Mouse (Mus musculus) embryonic facial prominence, embryonic 12.5 days (tissue): ENCODE data around the gene Hltf. TPM values are rescaled to one million over a fixed set of nuclear protein-coding genes. Genes with fewer than 3 reads are reported as not detected.
"Not testable (repeated sequence)": the region's sequence is repeated elsewhere in the genome, so short reads cannot be mapped to it uniquely, and the experiment has no call there.

Experiments used
- ATAC-seq: fragments of 200-750 bp; cut with Nextera tagmentation; 2 replicates; pipeline ENCODE4 v1.8.0; 2017; ENCODE audit not compliant: insufficient number of reproducible peaks, insufficient read depth, low FRiP score, low TSS enrichment
- H3K27ac ChIP-seq: fragments of 300-500 bp; sonication (generic); 2 replicates; pipeline ENCODE4 v1.5.1; 2016; ENCODE audit warnings: mild to moderate bottlenecking
- H3K27me3 ChIP-seq: fragments of 300-500 bp; sonication (generic); 2 replicates; pipeline ENCODE4 v1.6.1; 2016; ENCODE audit warnings: mild to moderate bottlenecking, moderate library complexity
- H3K36me3 ChIP-seq: fragments of 300-500 bp; sonication (generic); 2 replicates; pipeline ENCODE4 v1.6.1; 2016; ENCODE audit warnings: mild to moderate bottlenecking
- H3K4me1 ChIP-seq: fragments of 300-500 bp; sonication (generic); 2 replicates; pipeline ENCODE4 v1.6.1; 2016
- H3K4me2 ChIP-seq: fragments of 300-500 bp; sonication (generic); replicated peaks from 2 replicates; pipeline ENCODE4 v1.6.1; 2016; ENCODE audit warnings: mild to moderate bottlenecking, moderate library complexity
- H3K4me3 ChIP-seq: fragments of 300-500 bp; sonication (generic); 2 replicates; pipeline ENCODE4 v1.5.1; 2016; ENCODE audit warnings: mild to moderate bottlenecking
- H3K9ac ChIP-seq: fragments of 300-500 bp; sonication (generic); 2 replicates; pipeline ENCODE4 v1.6.1; 2016; ENCODE audit warnings: mild to moderate bottlenecking, moderate library complexity
- H3K9me3 ChIP-seq: fragments of 300-500 bp; sonication (generic); 2 replicates; pipeline ENCODE4 v1.6.1; 2016; ENCODE audit warnings: mild to moderate bottlenecking, moderate library complexity
- WGBS: fragments of 180-500 bp; shearing (Covaris S2); methylation state at CpG from one replicate; pipeline ENCODE4 v1.1.7; 2016; 5-methylcytosine and 5-hydroxymethylcytosine counted together
- polyA plus RNA-seq: library from polyadenylated mRNA; unstranded; fragments of >200 nt; fragmentation: Nextera tagmentation; extraction: Ambion mirVana; gene quantifications from 2 replicates; pipeline ENCODE4 v1.2.1, GENCODE M21; 2016

Hltf gene
- polyA plus RNA-seq, 1 experiment from 2014 or later: 15.0 TPM

- Histone ChIP-seq H3K9ac (no peak overlapping the region), H3K4me1 (no peaks in the 10 kb centered on the region), H3K27me3 (no peaks in the 10 kb centered on the region), H3K36me3 (peaks cover 8% of the 10 kb centered on the region; the same call in 1 of the 2 replicates), H3K27ac (no peak overlapping the region), H3K4me3 (no peak overlapping the region), H3K9me3 (no peaks in the 10 kb centered on the region), H3K4me2 (no peak overlapping the region)
- ATAC-seq: no peak
- WGBS: 88% methylated on average over 5 of the region's 5 CpGs
These were observed 51.3 kb downstream of the Hltf start for GRCm38 (mm10) chr3:20108881-20109280.

DNA sequence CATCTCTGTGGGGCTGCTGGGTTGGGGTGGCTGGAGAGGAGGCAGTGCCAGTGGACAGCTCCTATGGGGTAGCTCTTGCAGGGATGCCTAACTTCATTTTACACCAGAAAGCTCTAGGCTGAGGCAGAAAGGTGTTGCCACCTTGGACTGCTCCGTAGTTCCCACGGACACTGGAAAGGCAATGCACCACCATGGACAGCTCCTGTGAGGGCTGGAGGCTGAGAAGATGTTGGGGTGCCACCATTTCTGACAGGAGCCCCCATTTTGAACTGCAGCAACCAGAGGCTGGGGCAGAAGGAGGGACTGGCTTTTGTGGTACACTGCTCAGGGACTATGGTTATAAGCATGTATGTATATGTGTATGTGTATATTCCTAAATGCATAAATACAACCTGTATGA lies 54.3 kb downstream of the Hltf start:
- no peaks in the 10 kb centered on the region for H3K27me3 ChIP-seq
- no peaks in the 10 kb centered on the region for H3K9me3 ChIP-seq
- no peak overlapping the region for H3K4me3 ChIP-seq
- H3K36me3 ChIP-seq: peaks cover 13% of the 10 kb centered on the region
- no peak overlapping the region for H3K27ac ChIP-seq
- H3K9ac ChIP-seq: no peak overlapping the region
- no peak for ATAC-seq
- H3K4me1 ChIP-seq: no peaks in the 10 kb centered on the region
- H3K4me2 ChIP-seq: no peak overlapping the region
- 93% methylated on average over 2 of the region's 2 CpGs for WGBS

GRCm38 (mm10) chr3:20119044-20119591 lies 61.5 kb downstream of the Hltf start:
- H3K4me3 ChIP-seq: no peak overlapping the region
- H3K4me2 ChIP-seq: no peak overlapping the region
- H3K9ac ChIP-seq: no peak overlapping the region
- no peak overlapping the region for H3K27ac ChIP-seq
- H3K27me3 ChIP-seq: no peaks in the 10 kb centered on the region
- no peaks in the 10 kb centered on the region for H3K9me3 ChIP-seq
- peaks cover 14% of the 10 kb centered on the region for H3K36me3 ChIP-seq
- no peaks in the 10 kb centered on the region for H3K4me1 ChIP-seq
- ATAC-seq: no peak
- 90% methylated on average over 19 of the region's 19 CpGs for WGBS

DNA sequence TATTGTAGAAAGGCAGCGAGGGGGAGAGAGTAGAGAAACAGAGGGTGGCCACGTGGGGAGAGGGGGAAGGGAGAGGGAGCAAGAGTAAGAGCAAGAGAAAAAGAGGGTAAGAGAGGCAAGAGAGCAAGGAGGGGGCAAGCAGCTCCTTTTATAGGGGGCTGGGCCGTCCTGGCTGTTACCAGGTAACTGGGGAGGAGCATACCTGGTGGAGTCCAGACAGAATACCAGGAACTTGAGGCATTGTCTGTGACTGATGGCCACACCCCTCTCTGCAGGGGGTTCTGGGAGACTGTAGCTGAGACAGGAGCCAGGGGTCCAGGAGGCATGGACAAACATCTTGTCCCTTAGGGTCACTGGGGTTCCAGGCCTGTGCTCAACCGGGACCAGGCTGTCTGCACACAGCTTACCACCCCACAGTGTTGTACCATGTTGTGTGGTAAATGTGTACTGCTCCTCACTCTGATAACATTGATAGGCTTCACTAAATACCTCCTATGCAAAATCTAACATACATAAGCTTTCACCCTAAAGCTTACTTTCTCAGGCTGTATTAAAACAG lies 62.2 kb downstream of the Hltf start:
- no peak overlapping the region for H3K4me2 ChIP-seq
- no peaks in the 10 kb centered on the region for H3K27me3 ChIP-seq
- H3K36me3 ChIP-seq: peaks cover 14% of the 10 kb centered on the region
- ATAC-seq: no peak
- no peaks in the 10 kb centered on the region for H3K9me3 ChIP-seq
- no peak overlapping the region for H3K9ac ChIP-seq
- no peak overlapping the region for H3K4me3 ChIP-seq
- H3K4me1 ChIP-seq: no peaks in the 10 kb centered on the region
- 64% methylated on average over 4 of the region's 4 CpGs for WGBS
- no peak overlapping the region for H3K27ac ChIP-seq

DNA sequence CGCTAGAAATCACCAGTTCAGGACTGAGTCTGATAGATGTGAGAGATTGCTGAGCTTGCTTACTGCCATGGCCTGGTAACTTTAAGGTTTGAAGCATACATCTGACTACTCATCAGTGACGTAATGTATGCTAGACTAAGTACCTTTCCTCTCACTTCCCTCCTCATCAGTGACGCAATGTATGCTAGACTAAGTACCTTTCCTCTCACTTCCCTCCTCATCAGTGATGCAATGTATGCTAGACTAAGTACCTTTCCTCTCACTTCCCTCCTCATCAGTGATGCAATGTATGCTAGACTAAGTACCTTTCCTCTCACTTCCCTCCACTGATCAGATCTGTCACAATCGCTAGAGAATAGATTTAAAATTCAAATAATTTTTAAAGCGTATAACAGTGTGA lies 64.0 kb downstream of the Hltf start:
- not testable (repeated sequence) for H3K27me3 ChIP-seq, H3K27ac ChIP-seq, H3K9ac ChIP-seq, H3K4me1 ChIP-seq, H3K9me3 ChIP-seq, H3K4me2 ChIP-seq, H3K4me3 ChIP-seq, ATAC-seq
- WGBS: 86% methylated on average over 5 of the region's 5 CpGs
- peaks cover 12% of the 10 kb centered on the region for H3K36me3 ChIP-seq

- H3K4me2 ChIP-seq: no peak overlapping the region
- H3K4me3 ChIP-seq: no peak overlapping the region
- no peak overlapping the region for H3K27ac ChIP-seq
- no peaks in the 10 kb centered on the region for H3K9me3 ChIP-seq
- no peak overlapping the region for H3K9ac ChIP-seq
- WGBS: 94% methylated on average over 5 of the region's 5 CpGs
- no peak for ATAC-seq
- H3K27me3 ChIP-seq: no peaks in the 10 kb centered on the region
- H3K4me1 ChIP-seq: no peaks in the 10 kb centered on the region
- 0 out of 2 replicates have a peak, but pooled peaks cover 2% of the 10 kb centered on the region for H3K36me3 ChIP-seq
These were observed 68.0 kb downstream of the Hltf start for GRCm38 (mm10) chr3:20125604-20126003.

GRCm38 (mm10) chr3:20127047-20127595 lies 69.5 kb downstream of the Hltf start:
- no peak for ATAC-seq
- Histone ChIP-seq H3K27me3 (no peaks in the 10 kb centered on the region), H3K4me2 (no peak overlapping the region), H3K4me1 (no peaks in the 10 kb centered on the region), H3K9ac (no peak overlapping the region), H3K4me3 (no peak overlapping the region), H3K36me3 (0 out of 2 replicates have a peak, but pooled peaks cover 1% of the 10 kb centered on the region), H3K9me3 (no peaks in the 10 kb centered on the region), H3K27ac (no peak overlapping the region)
- WGBS: 56% methylated on average over 2 of the region's 2 CpGs

- Histone ChIP-seq H3K27ac (no peak overlapping the region), H3K4me3 (no peak overlapping the region), H3K9ac (no peak overlapping the region), H3K36me3 (no peaks in the 10 kb centered on the region), H3K4me2 (no peak overlapping the region), H3K4me1 (no peaks in the 10 kb centered on the region), H3K9me3 (no peaks in the 10 kb centered on the region), H3K27me3 (no peaks in the 10 kb centered on the region)
- 85% methylated on average over 5 of the region's 5 CpGs for WGBS
- ATAC-seq: no peak
These were observed 71.9 kb downstream of the Hltf start for GRCm38 (mm10) chr3:20129491-20129890.

DNA sequence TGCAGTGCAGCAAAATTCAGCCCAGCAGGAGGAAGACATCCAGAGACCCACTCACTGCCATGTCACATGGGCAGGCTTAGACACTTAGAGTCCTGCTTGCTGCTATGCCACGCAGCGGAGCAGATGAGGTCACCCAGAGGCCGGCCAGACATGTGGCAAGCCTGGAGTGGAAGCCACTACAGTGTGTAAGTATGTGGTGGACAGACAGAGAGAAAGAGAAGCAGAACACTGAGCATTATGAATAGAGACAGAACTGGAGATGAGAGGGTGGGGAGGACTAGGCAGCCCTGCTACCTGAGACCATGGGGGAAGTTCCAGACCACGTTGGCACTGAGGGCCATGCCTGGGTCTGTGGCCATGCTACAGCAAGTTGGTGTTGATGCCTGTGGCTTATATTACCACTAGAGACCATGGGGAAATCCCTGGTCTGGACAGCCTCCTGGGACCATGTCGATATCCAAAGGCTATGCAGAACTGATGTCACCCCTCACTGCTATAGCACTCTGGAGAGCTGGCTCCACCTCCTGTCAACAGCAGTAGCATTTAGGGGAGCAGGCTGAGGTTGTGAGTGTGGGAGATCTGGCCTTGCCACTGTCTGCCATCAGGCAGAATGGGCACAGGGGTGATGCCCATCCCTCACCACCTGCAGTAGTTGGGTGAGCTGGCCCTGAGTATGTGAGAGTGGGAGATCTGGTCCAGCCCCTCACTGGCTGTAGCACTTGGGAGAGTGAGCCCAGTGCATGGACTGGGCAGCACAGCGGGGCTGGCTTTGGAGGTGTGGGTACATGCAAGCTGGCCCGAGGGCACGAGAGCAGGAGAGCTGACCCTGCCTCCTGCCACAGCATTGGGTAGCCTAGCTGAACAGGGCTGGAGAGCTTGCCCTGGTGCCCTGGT lies 73.1 kb downstream of the Hltf start:
- Histone ChIP-seq H3K27ac (no peak overlapping the region), H3K4me1 (no peaks in the 10 kb centered on the region), H3K4me3 (no peak overlapping the region), H3K4me2 (no peak overlapping the region), H3K9me3 (no peaks in the 10 kb centered on the region), H3K27me3 (no peaks in the 10 kb centered on the region), H3K9ac (no peak overlapping the region), H3K36me3 (no peaks in the 10 kb centered on the region)
- ATAC-seq: 0 out of 2 replicates have a peak, but pooled peaks have one; percentile 53
- WGBS: 90% methylated on average over 8 of the region's 8 CpGs

DNA sequence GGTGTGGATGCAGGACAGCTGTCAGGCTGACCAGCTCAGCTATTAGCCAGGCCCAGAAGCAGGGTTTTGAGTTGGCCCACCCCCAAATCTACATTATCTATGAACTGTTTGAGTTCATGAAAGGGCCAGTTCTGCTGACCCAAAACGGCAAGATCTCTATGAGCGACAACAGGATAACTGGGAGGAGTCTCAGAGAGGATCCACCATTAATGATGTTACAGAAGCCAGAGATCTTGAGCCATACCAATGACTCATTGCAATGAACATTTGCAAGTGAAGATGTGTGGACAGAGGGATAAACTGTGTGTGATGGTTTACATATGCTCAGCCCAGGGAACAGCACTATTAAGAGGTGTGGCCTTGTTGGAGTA lies 73.7 kb downstream of the Hltf start:
- Histone ChIP-seq H3K4me2 (no peak overlapping the region), H3K4me1 (no peaks in the 10 kb centered on the region), H3K9me3 (no peaks in the 10 kb centered on the region), H3K36me3 (no peaks in the 10 kb centered on the region), H3K4me3 (no peak overlapping the region), H3K9ac (no peak overlapping the region), H3K27ac (no peak overlapping the region), H3K27me3 (no peaks in the 10 kb centered on the region)
- 93% methylated on average over 2 of the region's 2 CpGs for WGBS
- ATAC-seq: no peak

DNA sequence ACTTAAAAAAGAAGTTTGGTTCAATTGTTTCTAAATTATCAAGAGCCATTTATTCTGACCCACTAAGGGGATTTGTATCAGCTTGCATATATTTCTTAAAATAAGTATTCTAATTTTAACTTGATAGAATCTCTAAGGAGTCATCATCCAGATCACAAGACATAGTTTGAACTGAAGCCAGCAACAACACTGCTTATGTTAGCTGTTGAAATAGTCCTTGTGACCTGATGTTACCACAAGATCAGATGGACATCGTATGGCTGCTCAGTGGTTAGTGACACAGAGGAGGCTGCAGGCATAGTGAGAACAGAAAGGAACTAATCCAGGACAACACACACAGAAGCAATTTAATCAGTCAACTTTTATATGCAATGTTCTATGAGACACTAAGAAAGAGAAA lies 75.1 kb downstream of the Hltf start:
- no peak overlapping the region for H3K27ac ChIP-seq
- H3K36me3 ChIP-seq: 0 out of 2 replicates have a peak, but pooled peaks cover 4% of the 10 kb centered on the region
- no peak for ATAC-seq
- H3K9ac ChIP-seq: no peak overlapping the region
- no peak overlapping the region for H3K4me3 ChIP-seq
- no peaks in the 10 kb centered on the region for H3K9me3 ChIP-seq
- WGBS: 84% methylated on average over 1 of the region's 1 CpGs
- H3K4me2 ChIP-seq: no peak overlapping the region
- no peaks in the 10 kb centered on the region for H3K27me3 ChIP-seq
- no peaks in the 10 kb centered on the region for H3K4me1 ChIP-seq

DNA sequence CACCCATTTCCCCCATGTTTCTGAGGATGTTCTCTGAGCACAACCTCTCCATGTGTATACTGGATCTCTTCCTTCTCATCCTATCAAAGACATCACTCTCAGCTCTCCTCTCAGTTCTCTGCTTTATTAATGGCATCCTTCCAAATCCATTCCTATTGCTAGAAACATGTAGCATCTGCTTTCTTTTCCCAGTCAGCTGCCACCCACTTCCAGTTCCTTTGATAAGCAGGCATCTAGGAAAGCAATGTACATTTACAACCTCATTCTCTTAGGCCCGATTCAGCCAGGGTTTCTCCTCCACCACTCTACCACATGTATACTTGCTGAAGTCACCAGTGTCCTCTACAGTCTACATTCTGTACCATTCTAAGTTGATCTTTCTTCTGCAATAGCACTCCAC lies 76.1 kb downstream of the Hltf start:
- no peak overlapping the region for H3K27ac ChIP-seq
- no peak overlapping the region for H3K9ac ChIP-seq
- no peaks in the 10 kb centered on the region for H3K9me3 ChIP-seq
- no peaks in the 10 kb centered on the region for H3K27me3 ChIP-seq
- H3K4me2 ChIP-seq: no peak overlapping the region
- ATAC-seq: no peak
- H3K36me3 ChIP-seq: 0 out of 2 replicates have a peak, but pooled peaks cover 4% of the 10 kb centered on the region
- H3K4me1 ChIP-seq: no peaks in the 10 kb centered on the region
- no peak overlapping the region for H3K4me3 ChIP-seq
- 88% methylated on average over 1 of the region's 1 CpGs for WGBS
